Mouse (Mus musculus) CH12.LX (cell line): ENCODE measurements around the gene Tgfbr3. TPM values are rescaled to one million over a fixed set of nuclear protein-coding genes. Genes with fewer than 3 reads are reported as not detected.

Source experiments
- DNase-seq: peaks from one replicate; pipeline ENCODE4 v3.0.0-alpha.2; 2013; ENCODE audit errors: extremely low read depth
- H3K27ac ChIP-seq: 2 replicates; pipeline ENCODE4 v1.5.1; 2012; ENCODE audit warnings: low read depth, mild to moderate bottlenecking, control low read depth, moderate library complexity; ENCODE audit not compliant: insufficient read depth
- H3K27me3 ChIP-seq: replicated peaks from 2 replicates; pipeline ENCODE3; 2012; ENCODE audit warnings: inconsistent platforms
- H3K36me3 ChIP-seq, 2 experiments: replicated peaks in 1 of 2; 2 replicates each; pipeline versions ENCODE3 to v1.6.1; 2012; ENCODE audit warnings: inconsistent platforms in 1 of 2, low read length in 1 of 2, mild to moderate bottlenecking in 1 of 2, mixed read lengths in 1 of 2, moderate library complexity in 1 of 2; ENCODE audit not compliant: control insufficient read depth in 1 of 2, insufficient read depth in 1 of 2
- H3K4me1 ChIP-seq, 2 experiments: 2 replicates each; pipeline ENCODE4 v1.6.1; 2012; ENCODE audit warnings: inconsistent platforms in 1 of 2, moderate library complexity in 1 of 2; ENCODE audit not compliant: insufficient read depth in 2 of 2, control insufficient read depth in 1 of 2
- H3K4me2 ChIP-seq: 2 replicates; pipeline ENCODE4 v1.6.1; 2012; ENCODE audit warnings: low read depth, mild to moderate bottlenecking, control low read depth; ENCODE audit not compliant: poor library complexity, insufficient read depth, severe bottlenecking
- H3K4me3 ChIP-seq, 3 experiments: fragments of 150-350 bp in 1 of 3; sonication (generic) in 1 of 3; replicated peaks in 1 of 3; 2 replicates each; pipeline versions ENCODE3 to v1.5.1; 2011 to 2012; ENCODE audit warnings: low read depth in 2 of 3, low read length in 2 of 3, mild to moderate bottlenecking in 2 of 3, moderate library complexity in 2 of 3, control low read depth in 1 of 3, improper control_type of control experiment in 1 of 3, inconsistent platforms in 1 of 3, mixed read lengths in 1 of 3; ENCODE audit not compliant: poor library complexity in 1 of 3
- H3K79me2 ChIP-seq: replicated peaks from 2 replicates; pipeline ENCODE4 v1.6.1; 2012; ENCODE audit warnings: mild to moderate bottlenecking, moderate library complexity; ENCODE audit not compliant: control insufficient read depth, poor library complexity, insufficient read depth, severe bottlenecking; ENCODE audit errors: extremely low read depth
- H3K9ac ChIP-seq: 2 replicates; pipeline ENCODE4 v1.6.1; 2012; ENCODE audit warnings: low read depth, mild to moderate bottlenecking, control low read depth, moderate library complexity; ENCODE audit not compliant: insufficient read depth
- H3K9me3 ChIP-seq: replicated peaks from 2 replicates; pipeline ENCODE3; 2012; ENCODE audit warnings: low read length, inconsistent platforms, mixed read lengths
- CHD1 ChIP-seq: IDR thresholded peaks from 2 replicates; pipeline ENCODE4 v1.6.1; 2012; ENCODE audit warnings: low read depth, low read length, improper control_type of control experiment, inconsistent platforms
- CTCF ChIP-seq, 2 experiments: IDR thresholded peaks in 1 of 2; conservative IDR thresholded peaks in 1 of 2; 2 replicates each; pipeline ENCODE4 v1.5.1; 2011 to 2012; ENCODE audit warnings: low read depth in 2 of 2, low read length in 2 of 2, improper control_type of control experiment in 1 of 2, inconsistent platforms in 1 of 2, mild to moderate bottlenecking in 1 of 2, moderate library complexity in 1 of 2
- ELF1 ChIP-seq: IDR thresholded peaks from 2 replicates; pipeline ENCODE4 v1.6.1; 2014; ENCODE audit warnings: low read depth, mild to moderate bottlenecking, inconsistent platforms, low read length, improper control_type of control experiment
- ETS1 ChIP-seq: conservative IDR thresholded peaks from 2 replicates; pipeline ENCODE4 v1.6.1; 2012; ENCODE audit warnings: low read depth, mild to moderate bottlenecking, inconsistent platforms, low read length, improper control_type of control experiment, moderate library complexity
- HCFC1 ChIP-seq: IDR thresholded peaks from 2 replicates; pipeline ENCODE4 v1.6.1; 2012; ENCODE audit warnings: low read depth, mild to moderate bottlenecking, inconsistent platforms, low read length, improper control_type of control experiment
- IRF4 ChIP-seq: IDR thresholded peaks from 2 replicates; pipeline ENCODE4 v1.6.1; 2014; ENCODE audit warnings: low read depth, mild to moderate bottlenecking, inconsistent platforms, low read length, improper control_type of control experiment
- MAFK ChIP-seq: IDR thresholded peaks from 2 replicates; pipeline ENCODE4 v1.6.1; 2011; ENCODE audit warnings: low read length, improper control_type of control experiment; ENCODE audit not compliant: insufficient replicate concordance
- MAZ ChIP-seq: IDR thresholded peaks from 2 replicates; pipeline ENCODE4 v1.6.1; 2012; ENCODE audit warnings: low read depth, mild to moderate bottlenecking, inconsistent platforms, low read length, improper control_type of control experiment, moderate library complexity
- NRF1 ChIP-seq: IDR thresholded peaks from 2 replicates; pipeline ENCODE4 v1.6.1; 2014; ENCODE audit warnings: low read depth, mild to moderate bottlenecking, inconsistent platforms, low read length, improper control_type of control experiment, moderate library complexity
- PAX5 ChIP-seq: IDR thresholded peaks from 2 replicates; pipeline ENCODE4 v1.6.1; 2012; ENCODE audit warnings: low read length, inconsistent platforms, mixed read lengths
- POLR2A ChIP-seq: IDR thresholded peaks from 2 replicates; pipeline ENCODE4 v1.6.1; 2011; ENCODE audit warnings: low read depth, mild to moderate bottlenecking, improper control_type of control experiment, low read length
- SMC3 ChIP-seq: IDR thresholded peaks from 2 replicates; pipeline ENCODE4 v1.6.1; 2011; ENCODE audit warnings: low read depth, low read length, improper control_type of control experiment
- UBTF ChIP-seq: IDR thresholded peaks from 2 replicates; pipeline ENCODE4 v1.6.1; 2012; ENCODE audit warnings: low read depth, mild to moderate bottlenecking, inconsistent platforms, low read length, improper control_type of control experiment, moderate library complexity
- ZC3H11A ChIP-seq: IDR thresholded peaks from 2 replicates; pipeline ENCODE4 v1.6.1; 2012; ENCODE audit warnings: low read depth, mild to moderate bottlenecking, inconsistent platforms, low read length, improper control_type of control experiment
- ZMIZ1 ChIP-seq: IDR thresholded peaks from 2 replicates; pipeline ENCODE4 v1.6.1; 2012; ENCODE audit warnings: low read depth, mild to moderate bottlenecking, inconsistent platforms, low read length, improper control_type of control experiment
- dilution Hi-C: fragments of 300-500 bp; cut with MboI; formaldehyde crosslinking; loops from 2 replicates; pipeline ENCODE4 v1.14.3; 2020; ENCODE audit warnings: low sequenced_read_pairs; ENCODE audit not compliant: extremely low pct_unique_long_range_greater_than_20kb, extremely low pct_ligation_motif_present
- in situ Hi-C: fragments of 300-500 bp; cut with MboI; formaldehyde crosslinking; loops from 3 replicates; pipeline ENCODE4 v1.14.3; 2019; ENCODE audit warnings: low sequenced_read_pairs, low pct_ligation_motif_present, low pct_unique_long_range_greater_than_20kb, mixed read lengths
- polyA plus RNA-seq: library from polyadenylated mRNA; unstranded; fragments of >175 nt; gene quantifications from 2 replicates; pipeline ENCODE4 v1.2.1, GENCODE M21; 2012; ENCODE audit warnings: low read depth; ENCODE audit not compliant: insufficient read length
- total RNA-seq, 2 experiments: library from RNA; depleted of rRNA; stranded (reverse); fragments of 300-350 nt in 1 of 2; fragments of >200 nt in 1 of 2; gene quantifications; 2 replicates each; pipeline ENCODE4 v1.2.3; 2012 to 2014

Tgfbr3 gene
- total RNA-seq (2012; rRNA removed) = 0.25 and 0.30 TPM in 2 replicates
- 0.09 and 0.46 TPM in 2 replicates for total RNA-seq (2014; rRNA removed)
- polyA plus RNA-seq = 0.10 and 0.13 TPM in 2 replicates

GRCm38 (mm10) chr5:107289234-107289764 lies at the start of gene Tgfbr3:
Gene Tgfbr3 (minus strand): TSS chr5:107289629.
- Histone ChIP-seq H3K27me3 (no peaks in the 10 kb centered on the region), H3K36me3 (no peaks in the 10 kb centered on the region), H3K4me2 (peak within 1 kb of the TSS; percentile 71), H3K27ac (no peak within 1 kb of the TSS), H3K9me3 (peaks cover 8% of the 10 kb centered on the region), H3K79me2 (no peaks in the 10 kb centered on the region), H3K4me3 (peak within 1 kb of the TSS; percentile 13 to 65 (median 41)), H3K4me1 (peaks cover 0 to 3% of the 10 kb centered on the region in 2 experiments; a peak in 1 of 4 replicates), H3K9ac (0 out of 2 replicates have a peak within 1 kb of the TSS, but pooled peaks have one; percentile 34)
- TF ChIP-seq MAZ (no peak), HCFC1 (no peak), IRF4 (no peak), PAX5 (no peak), CTCF (conservative IDR thresholded peaks at IDR 0.05 in 1 of 2, IDR thresholded peaks at IDR 0.05 in 1 of 2; ENCODE audit: low read depth in 2 of 2, low read length in 2 of 2) (peak in 1 of 2 experiments; percentile 23; a peak in 2 of 4 replicates), SMC3 (0 out of 2 replicates have a peak, but pooled peaks have one; percentile 7), ZMIZ1 (no peak), UBTF (0 out of 2 replicates have a peak, but pooled peaks have one; percentile 50), MAFK (no peak)
- no peak for DNase-seq
- in situ Hi-C loops (loop anchor here (10.0 kb wide), 1 partner anchor 294 kb away; no protein-coding TSS in a partner anchor), dilution Hi-C loops (no loop called here)

DNA sequence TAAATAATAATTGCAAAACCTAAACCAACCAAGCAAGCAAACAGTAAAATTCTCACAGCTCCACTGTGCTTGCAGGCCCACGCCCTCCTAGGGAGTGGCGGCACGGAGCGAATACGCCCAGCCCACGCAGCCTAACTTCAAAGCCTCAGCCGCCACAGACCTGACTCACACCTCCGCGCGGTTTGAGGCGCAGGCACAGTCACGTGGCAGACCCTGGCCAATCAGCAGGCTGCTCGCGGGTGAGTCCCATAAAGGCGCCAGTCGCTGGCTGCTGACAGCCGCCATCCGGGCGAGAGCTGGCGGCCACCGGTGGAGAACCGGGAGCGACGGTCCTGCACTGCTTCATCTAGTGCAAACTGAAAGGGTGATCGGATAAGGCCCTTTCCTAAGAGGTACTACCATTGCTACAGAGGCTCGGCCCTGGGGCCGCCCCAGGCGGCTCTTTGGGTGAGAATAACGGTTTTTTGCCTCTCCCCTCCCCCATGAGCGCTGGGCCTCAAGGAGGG lies 41.5 kb upstream of the Tgfbr3 start, which contains the start of gene Brdt:
Gene Brdt, plus strand, starts transcription at position 244 of the 506 bp plus-strand sequence.
- H3K79me2 ChIP-seq = no peaks in the 10 kb centered on the region
- no peaks in the 10 kb centered on the region for H3K36me3 ChIP-seq
- no peak within 1 kb of the TSS for H3K27ac ChIP-seq
- in situ Hi-C loops (no loop called here), dilution Hi-C loops (no loop called here)
- peaks cover 2% of the 10 kb centered on the region for H3K9me3 ChIP-seq
- H3K4me2 ChIP-seq = no peak within 1 kb of the TSS
- no peaks in the 10 kb centered on the region for H3K4me1 ChIP-seq
- H3K27me3 ChIP-seq = no peaks in the 10 kb centered on the region
- no peak for TF ChIP-seq ETS1
- TF ChIP-seq MAZ = no peak
- no peak for TF ChIP-seq ZC3H11A
- no peak for TF ChIP-seq PAX5
- no peak for TF ChIP-seq UBTF
- no peak for TF ChIP-seq SMC3
- TF ChIP-seq ELF1 = no peak
- TF ChIP-seq POLR2A = no peak
- TF ChIP-seq CHD1 = no peak
- TF ChIP-seq NRF1 = no peak
- H3K4me3 ChIP-seq = no peak within 1 kb of the TSS
- no peak for DNase-seq
- no peak within 1 kb of the TSS for H3K9ac ChIP-seq
